Mouse (Mus musculus) forebrain, postnatal 0 days (tissue): ENCODE measurements around the gene Iqcf4. TPM values are rescaled to one million over a fixed set of nuclear protein-coding genes. Genes with fewer than 3 reads are reported as not detected.

Source experiments
- ATAC-seq: fragments of 200-750 bp; cut with Nextera tagmentation; 2 replicates; pipeline ENCODE4 v1.8.0; 2017; ENCODE audit warnings: mild to moderate bottlenecking, moderate library complexity
- DNase-seq: peaks from one replicate; pipeline ENCODE4 v3.0.0-alpha.2; 2015
- H3K27ac ChIP-seq: fragments of 300-500 bp; sonication (generic); 2 replicates; pipeline ENCODE4 v1.5.1; 2014; ENCODE audit warnings: low read depth, mild to moderate bottlenecking, antibody characterized with exemption, low read length, moderate library complexity, mixed read lengths
- H3K27me3 ChIP-seq: fragments of 300-500 bp; sonication (generic); 2 replicates; pipeline ENCODE4 v1.6.1; 2014; ENCODE audit warnings: mild to moderate bottlenecking, low read length, mixed read lengths; ENCODE audit not compliant: insufficient read depth
- H3K36me3 ChIP-seq: fragments of 300-500 bp; sonication (generic); 2 replicates; pipeline ENCODE4 v1.6.1; 2014; ENCODE audit warnings: mild to moderate bottlenecking, moderate library complexity; ENCODE audit not compliant: insufficient read depth
- H3K4me1 ChIP-seq: fragments of 300-500 bp; sonication (generic); 2 replicates; pipeline ENCODE4 v1.6.1; 2014; ENCODE audit warnings: antibody characterized with exemption; ENCODE audit not compliant: insufficient read depth
- H3K4me2 ChIP-seq: fragments of 300-500 bp; sonication (generic); 2 replicates; pipeline ENCODE4 v1.6.1; 2014; ENCODE audit warnings: low read depth, mild to moderate bottlenecking, moderate library complexity
- H3K4me3 ChIP-seq: fragments of 300-500 bp; sonication (generic); 2 replicates; pipeline ENCODE4 v1.5.1; 2014; ENCODE audit warnings: low read depth, low read length, mixed read lengths
- H3K9ac ChIP-seq: fragments of 300-500 bp; sonication (generic); 2 replicates; pipeline ENCODE4 v1.6.1; 2014; ENCODE audit warnings: mild to moderate bottlenecking
- H3K9me3 ChIP-seq: fragments of 300-500 bp; sonication (generic); 2 replicates; pipeline ENCODE4 v1.6.1; 2016; ENCODE audit warnings: low read length
- CTCF ChIP-seq: sonication (generic); IDR thresholded peaks from 2 replicates; pipeline ENCODE4 v1.5.1; 2016; ENCODE audit warnings: antibody characterized with exemption, control low read depth, low read depth
- WGBS: fragments of 180-500 bp; shearing (Covaris S2); extraction: QIAGEN DNeasy Blood & Tissue Kit; methylation state at CpG from one replicate; pipeline ENCODE4 v1.1.7; 2014; 5-methylcytosine and 5-hydroxymethylcytosine counted together
- polyA plus RNA-seq: library from polyadenylated mRNA; unstranded; fragments of >200 nt; fragmentation: Nextera tagmentation; extraction: Ambion mirVana; gene quantifications from 2 replicates; pipeline ENCODE4 v1.2.1, GENCODE M21; 2015
- total RNA-seq: library from RNA; depleted of rRNA; stranded (reverse); fragments of >200 nt; gene quantifications from 2 replicates; pipeline ENCODE4 v1.2.3, GENCODE M21; 2014; rRNA removed

The Iqcf4 gene
- total RNA-seq, result not detected in 2 replicates
- polyA plus RNA-seq, result not detected in 2 replicates

DNA sequence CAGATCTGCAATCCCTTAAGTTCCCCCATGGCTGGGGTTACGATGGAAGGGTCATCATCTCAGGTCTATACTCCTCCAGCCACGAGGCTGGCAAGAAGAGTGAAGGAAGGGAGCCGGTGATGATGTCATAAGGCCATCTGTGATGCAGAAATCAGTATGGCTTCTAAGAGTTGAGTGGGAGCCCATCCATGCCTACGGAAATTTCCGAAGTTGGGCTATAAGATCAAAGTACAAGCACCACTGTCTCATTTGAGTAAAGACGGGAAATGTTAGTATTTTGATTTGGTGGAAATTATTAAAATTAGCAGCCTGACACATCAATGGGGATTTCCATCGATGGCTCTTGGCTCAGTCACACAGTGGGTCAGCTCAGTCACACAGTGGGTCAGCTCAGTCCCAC is at the start of gene Iqcf4:
Gene Iqcf4, minus strand, starts transcription at position 101 of the 400 bp plus-strand sequence.
- no peak within 1 kb of the TSS for H3K4me2 ChIP-seq
- no peak within 1 kb of the TSS for H3K9ac ChIP-seq
- no peaks in the 10 kb centered on the region for H3K27me3 ChIP-seq
- H3K4me3 ChIP-seq, result no peak within 1 kb of the TSS
- DNase-seq (no peak), ATAC-seq (no peak)
- no peak for TF ChIP-seq CTCF
- no peaks in the 10 kb centered on the region for H3K4me1 ChIP-seq
- H3K36me3 ChIP-seq, result no peaks in the 10 kb centered on the region
- WGBS, result 89% methylated on average over 7 of the region's 7 CpGs
- H3K27ac ChIP-seq, result no peak within 1 kb of the TSS
- H3K9me3 ChIP-seq, result no peaks in the 10 kb centered on the region

DNA sequence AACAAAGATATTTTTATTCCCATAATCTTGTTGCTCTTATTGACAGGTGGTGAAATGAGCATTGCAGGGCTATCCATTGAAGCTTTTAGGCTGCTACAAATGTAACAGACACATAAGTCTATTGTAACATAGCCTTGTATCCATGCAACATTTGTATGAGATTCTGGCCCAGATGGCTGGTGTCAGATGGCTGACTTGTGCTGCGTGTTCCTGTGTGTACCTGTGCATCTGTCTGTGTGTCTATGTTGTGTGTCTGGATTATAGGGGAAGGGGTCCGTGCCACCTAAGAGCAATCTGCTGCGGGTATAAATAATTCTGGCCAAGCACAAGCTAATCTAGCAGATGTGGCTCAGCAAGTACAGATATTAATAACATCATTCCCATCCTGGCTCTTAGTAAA is 46.7 kb upstream of the Iqcf4 start:
- H3K4me1 ChIP-seq, result no peaks in the 10 kb centered on the region; the same call in 1 of the 2 replicates
- WGBS, result 68% methylated on average over 3 of the region's 3 CpGs
- no peak for TF ChIP-seq CTCF
- no peaks in the 10 kb centered on the region for H3K27me3 ChIP-seq
- H3K36me3 ChIP-seq, result no peaks in the 10 kb centered on the region
- ATAC-seq, result no peak
- no peak overlapping the region for H3K4me3 ChIP-seq
- DNase-seq, result no peak
- no peak overlapping the region for H3K4me2 ChIP-seq
- H3K9me3 ChIP-seq, result no peaks in the 10 kb centered on the region
- no peak overlapping the region for H3K27ac ChIP-seq
- no peak overlapping the region for H3K9ac ChIP-seq

DNA sequence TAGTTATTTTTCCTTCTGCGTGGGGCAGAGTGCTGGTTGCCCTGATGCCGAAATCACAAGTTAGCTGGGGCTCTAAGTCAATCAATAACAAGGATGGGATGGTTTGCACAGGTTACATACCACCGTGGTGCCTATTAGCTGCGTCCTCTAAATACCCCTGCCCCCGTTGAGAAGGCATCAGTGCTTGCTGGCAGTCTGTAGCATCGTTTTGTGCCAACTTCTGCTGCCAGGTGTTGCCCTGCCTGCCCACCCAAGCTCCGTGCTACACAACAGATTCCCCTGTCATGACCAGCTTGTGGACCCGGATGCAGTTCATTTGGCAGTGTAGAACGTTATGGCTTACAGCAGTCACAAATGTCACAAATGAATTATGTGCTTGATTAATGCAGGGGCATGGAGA is 45.5 kb upstream of the Iqcf4 start:
- no peaks in the 10 kb centered on the region for H3K9me3 ChIP-seq
- TF ChIP-seq CTCF, result no peak
- no peaks in the 10 kb centered on the region for H3K27me3 ChIP-seq
- WGBS, result 77% methylated on average over 9 of the region's 9 CpGs
- H3K4me3 ChIP-seq, result no peak overlapping the region
- no peak overlapping the region for H3K4me2 ChIP-seq
- DNase-seq, result no peak
- H3K9ac ChIP-seq, result no peak overlapping the region
- no peaks in the 10 kb centered on the region for H3K36me3 ChIP-seq
- no peak for ATAC-seq
- no peak overlapping the region for H3K27ac ChIP-seq
- H3K4me1 ChIP-seq, result no peaks in the 10 kb centered on the region; the same call in 1 of the 2 replicates

DNA sequence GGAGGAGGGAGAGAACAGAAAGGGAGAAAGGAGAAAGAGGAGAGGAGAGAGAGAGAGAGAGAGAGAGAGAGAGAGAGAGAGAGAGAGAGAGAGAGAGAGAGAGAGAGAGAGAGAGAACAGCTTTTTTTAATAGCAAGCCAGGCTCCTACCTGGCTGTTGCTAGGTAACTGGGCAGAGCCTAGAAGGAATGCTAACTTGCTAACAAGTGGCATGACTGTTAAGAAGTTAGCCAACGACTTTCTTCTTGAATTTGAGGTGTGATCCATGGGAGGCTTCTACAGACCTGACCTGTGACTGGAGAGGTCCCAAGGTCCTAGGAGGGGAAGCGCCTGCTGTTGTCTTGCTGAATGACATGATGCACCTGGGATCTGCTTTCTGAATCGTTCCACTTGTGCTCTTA is 43.8 kb upstream of the Iqcf4 start:
- no peak for TF ChIP-seq CTCF
- Histone ChIP-seq H3K27ac (no peak overlapping the region), H3K9me3 (no peaks in the 10 kb centered on the region), H3K4me1 (no peaks in the 10 kb centered on the region; the same call in 1 of the 2 replicates), H3K4me2 (no peak overlapping the region), H3K4me3 (no peak overlapping the region), H3K27me3 (no peaks in the 10 kb centered on the region), H3K9ac (no peak overlapping the region), H3K36me3 (no peaks in the 10 kb centered on the region)
- no peak for ATAC-seq
- 40% methylated on average over 3 of the region's 3 CpGs for WGBS
- no peak for DNase-seq

DNA sequence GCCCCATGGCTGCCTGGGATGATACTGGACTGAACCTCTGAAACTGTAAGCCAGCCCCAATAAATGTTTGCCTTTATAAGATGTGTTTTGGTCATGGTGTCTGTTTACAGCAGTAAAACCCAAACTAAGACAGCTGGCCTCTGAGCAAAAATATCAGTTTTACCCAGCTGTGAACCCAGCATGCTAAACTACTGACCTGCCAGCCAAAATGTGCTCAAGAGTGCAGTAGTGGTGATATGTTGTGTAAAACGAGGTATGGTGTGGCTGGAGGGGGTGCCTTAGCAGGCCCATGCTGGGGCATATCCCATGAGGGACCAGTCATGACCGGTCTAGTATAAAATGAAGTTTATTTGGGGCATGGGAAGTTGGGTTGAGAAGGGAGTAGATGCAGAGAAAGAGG is 43.2 kb upstream of the Iqcf4 start:
- no peak overlapping the region for H3K27ac ChIP-seq
- no peak for TF ChIP-seq CTCF
- no peaks in the 10 kb centered on the region for H3K27me3 ChIP-seq
- no peaks in the 10 kb centered on the region; the same call in 1 of the 2 replicates for H3K4me1 ChIP-seq
- H3K4me2 ChIP-seq, result no peak overlapping the region
- H3K9me3 ChIP-seq, result no peaks in the 10 kb centered on the region
- no peak overlapping the region for H3K4me3 ChIP-seq
- WGBS, result 68% methylated on average over 2 of the region's 2 CpGs
- H3K9ac ChIP-seq, result no peak overlapping the region
- H3K36me3 ChIP-seq, result no peaks in the 10 kb centered on the region
- ATAC-seq (no peak), DNase-seq (no peak)

DNA sequence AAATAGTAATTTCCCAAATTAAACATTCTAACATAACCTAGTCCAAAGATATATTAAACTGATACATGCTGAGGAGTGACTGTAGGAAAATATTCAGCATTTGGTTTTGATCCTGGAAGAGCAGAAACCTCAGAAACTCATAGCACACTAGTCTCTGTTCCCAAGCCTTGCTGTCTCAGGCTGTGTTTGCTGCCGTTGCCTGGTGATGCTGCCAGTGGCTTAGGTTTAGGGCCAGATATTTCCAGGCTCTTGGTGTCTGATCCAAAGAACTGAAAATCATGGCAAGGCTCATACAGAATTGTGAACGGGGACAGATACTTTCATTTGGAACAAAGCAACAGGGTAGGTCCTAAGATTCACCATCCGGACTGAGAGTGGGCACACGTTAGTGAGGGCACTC is 39.9 kb upstream of the Iqcf4 start:
- Histone ChIP-seq H3K4me3 (no peak overlapping the region), H3K9ac (no peak overlapping the region), H3K36me3 (no peaks in the 10 kb centered on the region), H3K9me3 (no peaks in the 10 kb centered on the region), H3K4me2 (no peak overlapping the region), H3K27ac (no peak overlapping the region), H3K27me3 (no peaks in the 10 kb centered on the region), H3K4me1 (no peaks in the 10 kb centered on the region)
- peak; percentile 37 for DNase-seq
- 54% methylated on average over 4 of the region's 4 CpGs for WGBS
- no peak for TF ChIP-seq CTCF
- peak; percentile 73 for ATAC-seq

DNA sequence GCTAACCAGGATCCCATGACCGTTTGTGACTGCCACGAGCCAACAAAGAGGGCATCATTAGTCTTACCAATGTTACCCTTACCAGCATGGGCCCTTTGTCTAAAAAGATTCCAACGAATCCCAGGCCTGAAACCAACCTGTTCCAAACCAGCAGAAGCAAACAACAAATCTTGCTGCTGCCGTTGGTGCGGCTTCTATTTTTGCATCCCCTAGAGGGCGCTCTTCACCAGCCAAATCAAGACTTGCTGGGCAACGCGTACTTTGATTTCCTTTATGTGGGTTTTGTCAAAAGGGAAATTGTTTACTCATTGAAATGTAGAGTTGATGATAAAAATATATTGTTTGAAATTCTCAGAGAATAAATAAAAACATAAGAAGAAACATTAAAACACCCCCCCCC is 29.8 kb upstream of the Iqcf4 start:
- no peaks in the 10 kb centered on the region for H3K36me3 ChIP-seq
- ATAC-seq (no peak), DNase-seq (peak; percentile 84)
- 22% methylated on average over 8 of the region's 8 CpGs for WGBS
- H3K9me3 ChIP-seq, result no peaks in the 10 kb centered on the region
- H3K4me2 ChIP-seq, result no peak overlapping the region
- no peaks in the 10 kb centered on the region for H3K27me3 ChIP-seq
- H3K9ac ChIP-seq, result no peak overlapping the region
- TF ChIP-seq CTCF, result peak; percentile 83
- H3K4me3 ChIP-seq, result no peak overlapping the region
- H3K4me1 ChIP-seq, result no peaks in the 10 kb centered on the region
- H3K27ac ChIP-seq, result no peak overlapping the region

DNA sequence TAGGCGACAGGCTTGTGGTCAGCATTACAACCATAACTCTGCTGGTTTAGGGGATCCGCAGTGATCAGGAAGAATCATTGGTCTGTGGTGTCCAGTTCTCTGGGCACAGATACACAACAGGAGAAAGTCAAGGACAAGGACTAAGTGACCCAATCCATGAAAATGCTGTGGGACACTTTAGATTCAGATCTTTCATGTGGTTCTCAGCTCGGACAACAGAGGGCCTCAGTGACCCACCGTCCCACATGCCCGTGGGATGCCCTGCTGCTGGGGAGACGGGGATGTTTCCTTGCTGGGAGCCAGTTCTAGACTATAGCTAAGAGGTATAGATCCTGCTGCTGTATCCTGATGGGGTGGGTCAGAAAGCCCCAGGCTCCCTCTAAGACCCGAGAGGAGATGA is 27.7 kb upstream of the Iqcf4 start:
- no peak overlapping the region for H3K9ac ChIP-seq
- no peak overlapping the region for H3K27ac ChIP-seq
- H3K4me2 ChIP-seq, result no peak overlapping the region
- no peak for TF ChIP-seq CTCF
- H3K9me3 ChIP-seq, result no peaks in the 10 kb centered on the region
- WGBS, result 48% methylated on average over 7 of the region's 7 CpGs
- no peak for DNase-seq
- no peak for ATAC-seq
- H3K36me3 ChIP-seq, result no peaks in the 10 kb centered on the region
- H3K27me3 ChIP-seq, result no peaks in the 10 kb centered on the region
- no peak overlapping the region for H3K4me3 ChIP-seq
- no peaks in the 10 kb centered on the region for H3K4me1 ChIP-seq
